ENCODE assay signal across 30 mouse cellular contexts in the genomic region with DNA sequence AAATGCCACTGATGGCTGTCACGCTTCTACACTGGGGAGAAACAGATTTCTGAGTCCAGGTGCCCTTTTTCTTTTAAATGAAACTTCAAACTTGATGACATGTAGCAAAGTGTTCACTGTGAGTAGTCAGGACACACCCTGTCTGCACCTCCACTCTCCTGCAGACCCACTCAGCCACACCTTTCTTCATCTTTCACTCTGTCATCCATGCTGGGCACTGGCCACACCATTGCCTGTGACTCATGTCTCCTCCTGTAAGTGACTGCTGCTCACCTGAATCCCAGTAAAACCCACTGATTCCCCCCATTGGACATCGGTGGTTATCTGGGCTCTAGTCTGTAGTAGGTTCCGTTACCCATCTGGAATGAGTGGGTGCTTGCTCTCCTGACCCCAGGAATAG.
"Had no signal": no experiment of that assay in that cellular context is flagged by ENCODE, and none has a peak within 500 bp of the region (broad histone marks: within the 10 kb centered on the region; RNA-seq: fewer than 3 reads in every experiment).

No protein-coding gene starts in this region.

- H3K27me3 ChIP-seq: limb, embryonic 12.5 days; limb, embryonic 13.5 days; limb, embryonic 15.5 days; liver, embryonic 12.5 days; liver, embryonic 13.5 days; liver, embryonic 15.5 days; lung, embryonic 15.5 days; midbrain, embryonic 12.5 days; midbrain, embryonic 13.5 days; midbrain, embryonic 15.5 days had no signal

- H3K4me1 ChIP-seq: limb, embryonic 10.5 days; limb, embryonic 12.5 days; limb, embryonic 13.5 days; limb, embryonic 15.5 days; liver, embryonic 12.5 days; liver, embryonic 15.5 days; lung, embryonic 15.5 days; midbrain, embryonic 12.5 days; midbrain, embryonic 13.5 days; midbrain, embryonic 15.5 days had no signal

- DNase-seq: layer of hippocampus, postnatal 36 days; left cerebral cortex, postnatal 4 days; liver; liver, embryonic 13.5 days; liver, postnatal 0 days; lung, adult 18-20 months; lung, adult 2 months; lung, embryonic 14.5 days; lung, postnatal 10 days; lung, postnatal 14 days; lung, postnatal 36 days; lung, postnatal 4 days; midbrain, embryonic 14.5 days had no signal

- ATAC-seq: liver, embryonic 12.5 days; liver, postnatal 0 days; lung, postnatal 0 days; midbrain, embryonic 13.5 days; midbrain, embryonic 15.5 days; midbrain, embryonic 16.5 days had no signal

- H3K9ac ChIP-seq: limb, embryonic 12.5 days; limb, embryonic 13.5 days; limb, embryonic 15.5 days; liver, embryonic 12.5 days; liver, embryonic 13.5 days; liver, embryonic 14.5 days; liver, embryonic 15.5 days; liver, postnatal 0 days; lung, embryonic 14.5 days; lung, embryonic 15.5 days; midbrain, embryonic 12.5 days; midbrain, embryonic 13.5 days; midbrain, embryonic 15.5 days had no signal

- H3K4me2 ChIP-seq: limb, embryonic 12.5 days; limb, embryonic 13.5 days; limb, embryonic 15.5 days; liver, embryonic 11.5 days; liver, embryonic 12.5 days; liver, embryonic 13.5 days; liver, embryonic 15.5 days; lung, embryonic 14.5 days; lung, embryonic 15.5 days; midbrain, embryonic 12.5 days; midbrain, embryonic 13.5 days; midbrain, embryonic 15.5 days had no signal

- H3K9me3 ChIP-seq: limb, embryonic 10.5 days; limb, embryonic 13.5 days; limb, embryonic 15.5 days; liver, embryonic 12.5 days; liver, embryonic 15.5 days; lung, embryonic 15.5 days; midbrain, embryonic 12.5 days; midbrain, embryonic 13.5 days; midbrain, embryonic 15.5 days had no signal

- H3K27ac ChIP-seq: left cerebral cortex, adult 2 months; limb, embryonic 10.5 days; limb, embryonic 12.5 days; limb, embryonic 13.5 days; limb, embryonic 15.5 days; liver, embryonic 12.5 days; liver, embryonic 13.5 days; liver, embryonic 14.5 days; liver, embryonic 15.5 days; lung, embryonic 15.5 days; macrophage; midbrain, embryonic 12.5 days; midbrain, embryonic 13.5 days; midbrain, embryonic 15.5 days had no signal

- H3K36me3 ChIP-seq: limb, embryonic 10.5 days; limb, embryonic 12.5 days; limb, embryonic 13.5 days; limb, embryonic 15.5 days; liver, embryonic 12.5 days; liver, embryonic 13.5 days; liver, embryonic 15.5 days; lung, embryonic 15.5 days; midbrain, embryonic 12.5 days; midbrain, embryonic 13.5 days; midbrain, embryonic 15.5 days had no signal

- H3K4me3 ChIP-seq: left cerebral cortex, adult 2 months; limb, embryonic 10.5 days; limb, embryonic 12.5 days; limb, embryonic 13.5 days; limb, embryonic 15.5 days; liver, embryonic 12.5 days; liver, embryonic 13.5 days; liver, embryonic 15.5 days; lung, embryonic 15.5 days; midbrain, embryonic 12.5 days; midbrain, embryonic 13.5 days; midbrain, embryonic 15.5 days; myocyte had no signal
